Mouse (Mus musculus) spleen, adult 2 months (tissue): ENCODE results near the gene Bbs12.

Experiments
- CTCF ChIP-seq: fragments of 200-500 bp; IDR thresholded peaks from 2 replicates; pipeline ENCODE4 v1.5.1; 2011; ENCODE audit warnings: mild to moderate bottlenecking, inconsistent platforms; ENCODE audit not compliant: insufficient read depth, insufficient read length, insufficient replicate concordance; ENCODE audit errors: extremely low read depth
- POLR2A ChIP-seq: fragments of 200-500 bp; IDR thresholded peaks from 2 replicates; pipeline ENCODE4 v1.6.1; 2011; ENCODE audit warnings: low read depth, low read length, inconsistent platforms

- no peak for TF ChIP-seq CTCF
- TF ChIP-seq POLR2A = no peak
Observed at GRCm38 (mm10) chr3:37289237-37289636, 23.1 kb upstream of the Bbs12 start.
